10 mouse cellular contexts compared by ENCODE assay signal in genomic region chr11:6174719-6175118, GRCm38 (mm10). TPM values are rescaled to one million over a fixed set of nuclear protein-coding genes. Genes with fewer than 3 reads are reported as not detected.
A peak's percentile ranks its signal among the peaks of the same experiment; 100 is the strongest.
DNase-seq lines count a peak whose midpoint lies in the region; ATAC-seq and TF ChIP-seq lines count a peak whose summit lies in the region.
"Had no signal": no experiment of that assay in that cellular context is flagged by ENCODE, and none has a peak within 500 bp of the region (broad histone marks: within the 10 kb centered on the region; RNA-seq: fewer than 3 reads in every experiment).

No protein-coding gene starts in this region.

- DNase-seq in liver, adult 2 months (ENCODE audit: extremely low read depth, low read depth, low spot score), result peak; percentile 82
- no peak for DNase-seq in liver, embryonic 11.5 days (ENCODE audit: low spot score)
- DNase-seq in adrenal gland, postnatal 10 days, result peak; percentile 50
- no peak for DNase-seq in embryo, embryonic 10 days (ENCODE audit: low spot score)
- no peak for DNase-seq in urinary bladder, postnatal 25 days (ENCODE audit: low spot score)
- DNase-seq: kidney, postnatal 25 days had no signal

- TF ChIP-seq CTCF in liver, adult 2 months (IDR thresholded peaks at IDR 0.05; ENCODE audit: low read depth, low read length), result no peak

- peaks cover 16% of the 10 kb centered on the region; the same call in 1 of the 2 replicates for H3K79me2 ChIP-seq in liver, adult 2 months (ENCODE audit: control insufficient read depth, insufficient read depth, low read length)

- H3K4me3 ChIP-seq in liver, adult 2 months (ENCODE audit: insufficient read depth, low read depth, low read length), result no peak overlapping the region
- no peak overlapping the region for H3K4me3 ChIP-seq in liver, embryonic 11.5 days (ENCODE audit: low read depth, low read length)
- H3K4me3 ChIP-seq in heart, embryonic 13.5 days, result 0 out of 2 replicates have a peak overlapping the region, but pooled peaks have one; percentile 14
- no peak overlapping the region for H3K4me3 ChIP-seq in midbrain, embryonic 13.5 days (replicated peaks)
- H3K4me3 ChIP-seq: midbrain, embryonic 12.5 days had no signal

- H3K36me3 ChIP-seq in liver, adult 2 months (ENCODE audit: control insufficient read depth, insufficient read depth, low read length), result no peaks in the 10 kb centered on the region
- no peaks in the 10 kb centered on the region for H3K36me3 ChIP-seq in liver, embryonic 11.5 days (ENCODE audit: control insufficient read depth, insufficient read depth, low read length)
- H3K36me3 ChIP-seq in heart, embryonic 13.5 days, result no peaks in the 10 kb centered on the region
- no peaks in the 10 kb centered on the region for H3K36me3 ChIP-seq in midbrain, embryonic 13.5 days
- H3K36me3 ChIP-seq: midbrain, embryonic 12.5 days had no signal

- no peak overlapping the region for H3K27ac ChIP-seq in liver, adult 2 months (replicated peaks; ENCODE audit: insufficient read depth, low read depth, low read length)
- no peak overlapping the region for H3K27ac ChIP-seq in liver, embryonic 11.5 days (ENCODE audit: low read depth, low read length)
- peak overlapping the region; percentile 83 for H3K27ac ChIP-seq in heart, embryonic 13.5 days (replicated peaks)
- H3K27ac ChIP-seq in midbrain, embryonic 13.5 days, result no peak overlapping the region; the same call in 1 of the 2 replicates
- H3K27ac ChIP-seq: midbrain, embryonic 12.5 days had no signal

- no peak for ATAC-seq in liver, embryonic 11.5 days (replicated peaks; ENCODE audit: low FRiP score)
- ATAC-seq in heart, embryonic 13.5 days (ENCODE audit: extremely low read depth, insufficient number of reproducible peaks, low FRiP score, low TSS enrichment), result no peak
- ATAC-seq in megakaryocyte, adult 5-6 weeks (ENCODE audit: poor library complexity, severe bottlenecking), result 0 out of 2 replicates have a peak, but pooled peaks have one; percentile 15
- no peak for ATAC-seq in midbrain, embryonic 13.5 days

- WGBS in liver, adult 2 months, result 13% methylated on average over 7 of the region's 7 CpGs
- WGBS in liver, embryonic 11.5 days, result 48% methylated on average over 7 of the region's 7 CpGs
- 17% methylated on average over 7 of the region's 7 CpGs for WGBS in heart, embryonic 13.5 days
- 92% methylated on average over 7 of the region's 7 CpGs for WGBS in midbrain, embryonic 13.5 days

- no peaks in the 10 kb centered on the region for H3K27me3 ChIP-seq in liver, adult 2 months (ENCODE audit: control insufficient read depth, insufficient read depth, low read length)
- no peaks in the 10 kb centered on the region for H3K27me3 ChIP-seq in liver, embryonic 11.5 days (replicated peaks; ENCODE audit: control insufficient read depth, insufficient read depth, low read length)
- H3K27me3 ChIP-seq in heart, embryonic 13.5 days (replicated peaks), result no peaks in the 10 kb centered on the region
- H3K27me3 ChIP-seq in midbrain, embryonic 13.5 days, result no peaks in the 10 kb centered on the region
- H3K27me3 ChIP-seq: midbrain, embryonic 12.5 days had no signal

- no peak overlapping the region for H3K9ac ChIP-seq in liver, adult 2 months (ENCODE audit: low read depth, low read length)
- H3K9ac ChIP-seq in liver, embryonic 11.5 days (ENCODE audit: low read depth, low read length), result no peak overlapping the region
- H3K9ac ChIP-seq in heart, embryonic 13.5 days, result no peak overlapping the region; the same call in 1 of the 2 replicates
- H3K9ac ChIP-seq in midbrain, embryonic 13.5 days (replicated peaks), result no peak overlapping the region
- H3K9ac ChIP-seq: midbrain, embryonic 12.5 days had no signal

- H3K4me2 ChIP-seq in liver, embryonic 11.5 days, result no peak overlapping the region
- H3K4me2 ChIP-seq in heart, embryonic 13.5 days, result peak overlapping the region; percentile 60
- H3K4me2 ChIP-seq in midbrain, embryonic 13.5 days (replicated peaks), result no peak overlapping the region
- H3K4me2 ChIP-seq: midbrain, embryonic 12.5 days had no signal

- H3K9me3 ChIP-seq in liver, embryonic 11.5 days (ENCODE audit: control insufficient read depth, low read length), result no peaks in the 10 kb centered on the region
- no peaks in the 10 kb centered on the region for H3K9me3 ChIP-seq in heart, embryonic 13.5 days
- H3K9me3 ChIP-seq in midbrain, embryonic 13.5 days, result no peaks in the 10 kb centered on the region
- H3K9me3 ChIP-seq: midbrain, embryonic 12.5 days had no signal

- H3K4me1 ChIP-seq in liver, adult 2 months (ENCODE audit: control insufficient read depth, insufficient read depth, low read length), result peaks cover 9% of the 10 kb centered on the region
- H3K4me1 ChIP-seq in liver, embryonic 11.5 days (replicated peaks; ENCODE audit: control insufficient read depth, insufficient read depth, low read length), result peaks cover 20% of the 10 kb centered on the region
- peaks cover 43% of the 10 kb centered on the region for H3K4me1 ChIP-seq in heart, embryonic 13.5 days
- H3K4me1 ChIP-seq in midbrain, embryonic 13.5 days (replicated peaks), result peaks cover 26% of the 10 kb centered on the region

- TF ChIP-seq POLR2A in liver, adult 2 months (IDR thresholded peaks at IDR 0.05; ENCODE audit: extremely low read depth, insufficient read depth, low read length), result no peak

RNA-seq across cellular contexts. Expression of gene A730071L15Rik, which starts 25.1 kb away (rescaled TPM):
- 0.09 and 0.13 TPM in 2 replicates for total RNA-seq in liver, adult 2 months (2014; rRNA removed)
- 0.05 TPM in 1 of 2 replicates, not detected in the other for polyA plus RNA-seq in liver, adult 2 months (2012; rRNA removed)
- polyA plus RNA-seq in liver, embryonic 11.5 days (2014; fragmentation: Nextera tagmentation; extraction: Ambion mirVana), result 0.11 and 0.27 TPM in 2 replicates
- under 1 TPM; 0.21 to 0.24 TPM for total RNA-seq in adrenal gland, postnatal 10 days (2021)
- 0.32 and 0.55 TPM in 2 replicates for polyA plus RNA-seq in heart, embryonic 13.5 days (2015; fragmentation: Nextera tagmentation; extraction: Ambion mirVana)
- 0.09 and 0.57 TPM in 2 replicates for total RNA-seq in megakaryocyte, adult 5-6 weeks (2015)
- total RNA-seq in megakaryocyte, adult 5-6 weeks (2017), result not detected in 2 replicates
- 0.59 and 1.0 TPM in 2 replicates for polyA plus RNA-seq in midbrain, embryonic 13.5 days (2015; fragmentation: Nextera tagmentation; extraction: Ambion mirVana)

RNA-seq across cellular contexts. Expression of gene Nudcd3, which starts 25.5 kb away (rescaled TPM):
- total RNA-seq in liver, adult 2 months (2014; rRNA removed), result 10.6 and 12.8 TPM in 2 replicates
- 14.6 and 16.7 TPM in 2 replicates for polyA plus RNA-seq in liver, adult 2 months (2012; rRNA removed)
- polyA plus RNA-seq in liver, embryonic 11.5 days (2014; fragmentation: Nextera tagmentation; extraction: Ambion mirVana), result 31.9 and 32.4 TPM in 2 replicates
- total RNA-seq in adrenal gland, postnatal 10 days (2021), result 10 to 100 TPM; 45.8 to 52.3 TPM
- polyA plus RNA-seq in heart, embryonic 13.5 days (2015; fragmentation: Nextera tagmentation; extraction: Ambion mirVana), result 30.1 and 33.2 TPM in 2 replicates
- total RNA-seq in megakaryocyte, adult 5-6 weeks (2015), result 11.5 and 14.6 TPM in 2 replicates
- 25.0 and 25.6 TPM in 2 replicates for total RNA-seq in megakaryocyte, adult 5-6 weeks (2017)
- polyA plus RNA-seq in midbrain, embryonic 13.5 days (2015; fragmentation: Nextera tagmentation; extraction: Ambion mirVana), result 62.7 and 65.7 TPM in 2 replicates

RNA-seq across cellular contexts. Expression of gene Npc1l1, which starts 55.2 kb away (rescaled TPM):
- not detected in 2 replicates for total RNA-seq in liver, adult 2 months (2014; rRNA removed)
- polyA plus RNA-seq in liver, adult 2 months (2012; rRNA removed), result 0.05 TPM in 1 of 2 replicates, not detected in the other
- polyA plus RNA-seq in liver, embryonic 11.5 days (2014; fragmentation: Nextera tagmentation; extraction: Ambion mirVana), result 0.06 and 0.23 TPM in 2 replicates
- total RNA-seq in adrenal gland, postnatal 10 days (2021), result not detected
- not detected in 2 replicates for polyA plus RNA-seq in heart, embryonic 13.5 days (2015; fragmentation: Nextera tagmentation; extraction: Ambion mirVana)
- total RNA-seq in megakaryocyte, adult 5-6 weeks (2015), result not detected in 2 replicates
- not detected in 2 replicates for total RNA-seq in megakaryocyte, adult 5-6 weeks (2017)
- polyA plus RNA-seq in midbrain, embryonic 13.5 days (2015; fragmentation: Nextera tagmentation; extraction: Ambion mirVana), result 0.05 TPM in 1 of 2 replicates, not detected in the other
- polyA plus RNA-seq: midbrain, embryonic 12.5 days had no signal

Comparison
In these comparisons a context has a peak if more than half of its experiments do, and no peak if none do; other contexts are left out.
1. DNase-seq: peak in liver, adult 2 months (single experiment) and adrenal gland, postnatal 10 days (single experiment); none in liver, embryonic 11.5 days (single experiment), embryo, embryonic 10 days (single experiment) and urinary bladder, postnatal 25 days (single experiment).